Mouse (Mus musculus) limb, embryonic 12.5 days (tissue): ENCODE results near the gene Nol4l. TPM values are rescaled to one million over a fixed set of nuclear protein-coding genes. Genes with fewer than 3 reads are reported as not detected.

Experiments
- ATAC-seq: fragments of 200-750 bp; cut with Nextera tagmentation; 2 replicates; pipeline ENCODE4 v1.8.0; 2017; ENCODE audit warnings: low read depth, moderate TSS enrichment; ENCODE audit not compliant: insufficient number of reproducible peaks, insufficient read depth, low FRiP score, low TSS enrichment
- H3K27ac ChIP-seq: fragments of 300-500 bp; sonication (generic); 2 replicates; pipeline ENCODE4 v1.5.1; 2016; ENCODE audit warnings: mild to moderate bottlenecking, moderate library complexity
- H3K27me3 ChIP-seq: fragments of 300-500 bp; sonication (generic); 2 replicates; pipeline ENCODE4 v1.6.1; 2016; ENCODE audit warnings: mild to moderate bottlenecking, moderate library complexity
- H3K36me3 ChIP-seq: fragments of 300-500 bp; sonication (generic); 2 replicates; pipeline ENCODE4 v1.6.1; 2016; ENCODE audit warnings: mild to moderate bottlenecking, moderate library complexity
- H3K4me1 ChIP-seq: fragments of 300-500 bp; sonication (generic); replicated peaks from 2 replicates; pipeline ENCODE4 v1.6.1; 2016
- H3K4me2 ChIP-seq: fragments of 300-500 bp; sonication (generic); 2 replicates; pipeline ENCODE4 v1.6.1; 2016; ENCODE audit warnings: mild to moderate bottlenecking, moderate library complexity
- H3K4me3 ChIP-seq: fragments of 300-500 bp; sonication (generic); replicated peaks from 2 replicates; pipeline ENCODE4 v1.5.1; 2016; ENCODE audit warnings: mild to moderate bottlenecking
- H3K9ac ChIP-seq: fragments of 300-500 bp; sonication (generic); replicated peaks from 2 replicates; pipeline ENCODE4 v1.6.1; 2016; ENCODE audit warnings: mild to moderate bottlenecking, moderate library complexity
- H3K9me3 ChIP-seq: fragments of 300-500 bp; sonication (generic); 2 replicates; pipeline ENCODE4 v1.6.1; 2016; ENCODE audit warnings: mild to moderate bottlenecking, moderate library complexity
- WGBS: fragments of 180-500 bp; shearing (Covaris S2); methylation state at CpG from one replicate; pipeline ENCODE4 v1.1.7; 2016; 5-methylcytosine and 5-hydroxymethylcytosine counted together
- polyA plus RNA-seq: library from polyadenylated mRNA; unstranded; fragments of >200 nt; fragmentation: Nextera tagmentation; extraction: Ambion mirVana; gene quantifications from 2 replicates; pipeline ENCODE4 v1.2.1, GENCODE M21; 2016

Nol4l gene
- polyA plus RNA-seq, 1 experiment from 2014 or later: 12.5 TPM

- H3K4me3 ChIP-seq: no peak overlapping the region
- H3K4me1 ChIP-seq: peaks cover 16% of the 10 kb centered on the region
- no peak overlapping the region for H3K4me2 ChIP-seq
- peaks cover 27% of the 10 kb centered on the region for H3K27me3 ChIP-seq
- H3K9me3 ChIP-seq: peaks cover 4% of the 10 kb centered on the region; the same call in 1 of the 2 replicates
- no peaks in the 10 kb centered on the region for H3K36me3 ChIP-seq
- no peak for ATAC-seq
- no peak overlapping the region for H3K9ac ChIP-seq
- WGBS: 52% methylated on average over 8 of the region's 8 CpGs
- no peak overlapping the region for H3K27ac ChIP-seq
Observed at GRCm38 (mm10) chr2:153559613-153560152, 29.9 kb upstream of the Nol4l start.

- ATAC-seq: no peak
- Histone ChIP-seq H3K27ac (no peak overlapping the region), H3K9ac (no peak overlapping the region), H3K4me2 (no peak overlapping the region), H3K4me3 (no peak overlapping the region), H3K4me1 (peaks cover 16% of the 10 kb centered on the region), H3K36me3 (no peaks in the 10 kb centered on the region), H3K27me3 (peaks cover 27% of the 10 kb centered on the region), H3K9me3 (peaks cover 4% of the 10 kb centered on the region; the same call in 1 of the 2 replicates)
- 73% methylated on average over 6 of the region's 6 CpGs for WGBS
Observed at GRCm38 (mm10) chr2:153558464-153558863, 28.7 kb upstream of the Nol4l start.

GRCm38 (mm10) chr2:153557259-153557658, 27.5 kb upstream of the Nol4l start:
- 85% methylated on average over 4 of the region's 4 CpGs for WGBS
- peaks cover 16% of the 10 kb centered on the region for H3K4me1 ChIP-seq

GRCm38 (mm10) chr2:153556208-153556607, 26.4 kb upstream of the Nol4l start:
- no peaks in the 10 kb centered on the region for H3K36me3 ChIP-seq
- H3K27ac ChIP-seq: no peak overlapping the region
- peaks cover 10% of the 10 kb centered on the region for H3K4me1 ChIP-seq
- no peak overlapping the region for H3K4me2 ChIP-seq
- H3K9me3 ChIP-seq: peaks cover 4% of the 10 kb centered on the region; the same call in 1 of the 2 replicates
- no peak overlapping the region for H3K9ac ChIP-seq
- H3K27me3 ChIP-seq: peaks cover 21% of the 10 kb centered on the region
- H3K4me3 ChIP-seq: no peak overlapping the region
- 50% methylated on average over 9 of the region's 9 CpGs for WGBS
- ATAC-seq: no peak

More at GRCm38 (mm10) chr2:153557259-153557658, 27.5 kb upstream of the Nol4l start:
- Histone ChIP-seq H3K27me3 (peaks cover 27% of the 10 kb centered on the region), H3K4me3 (no peak overlapping the region), H3K9ac (no peak overlapping the region), H3K36me3 (no peaks in the 10 kb centered on the region), H3K27ac (no peak overlapping the region), H3K4me2 (no peak overlapping the region), H3K9me3 (peaks cover 4% of the 10 kb centered on the region; the same call in 1 of the 2 replicates)
- ATAC-seq: no peak

- Histone ChIP-seq H3K9ac (no peak overlapping the region), H3K36me3 (no peaks in the 10 kb centered on the region), H3K4me3 (no peak overlapping the region), H3K27ac (no peak overlapping the region), H3K4me1 (no peaks in the 10 kb centered on the region), H3K4me2 (no peak overlapping the region), H3K27me3 (peaks cover 8% of the 10 kb centered on the region), H3K9me3 (peaks cover 4% of the 10 kb centered on the region; the same call in 1 of the 2 replicates)
- ATAC-seq: no peak
- WGBS: 78% methylated on average over 7 of the region's 7 CpGs
Observed at GRCm38 (mm10) chr2:153554543-153554942, 24.8 kb upstream of the Nol4l start.

GRCm38 (mm10) chr2:153549486-153549885, 19.7 kb upstream of the Nol4l start:
- Histone ChIP-seq H3K27ac (no peak overlapping the region), H3K4me1 (peaks cover 25% of the 10 kb centered on the region), H3K4me2 (no peak overlapping the region), H3K36me3 (no peaks in the 10 kb centered on the region), H3K9ac (no peak overlapping the region), H3K4me3 (no peak overlapping the region), H3K27me3 (peaks cover 2% of the 10 kb centered on the region; the same call in 1 of the 2 replicates), H3K9me3 (no peaks in the 10 kb centered on the region)
- WGBS: 73% methylated on average over 8 of the region's 8 CpGs
- no peak for ATAC-seq

GRCm38 (mm10) chr2:153548221-153548923, 18.6 kb upstream of the Nol4l start:
- H3K9ac ChIP-seq: no peak overlapping the region
- H3K9me3 ChIP-seq: no peaks in the 10 kb centered on the region
- 27% methylated on average over 14 of the region's 14 CpGs for whole genome bisulfite sequencing
- no peak overlapping the region for H3K4me2 ChIP-seq
- H3K27ac ChIP-seq: no peak overlapping the region
- no peaks in the 10 kb centered on the region for H3K36me3 ChIP-seq
- no peak overlapping the region for H3K4me3 ChIP-seq
- H3K4me1 ChIP-seq: peaks cover 25% of the 10 kb centered on the region
- peaks cover 2% of the 10 kb centered on the region; the same call in 1 of the 2 replicates for H3K27me3 ChIP-seq
- ATAC-seq: no peak

- no peak overlapping the region for H3K4me2 ChIP-seq
Observed at GRCm38 (mm10) chr2:153547633-153548032, 17.9 kb upstream of the Nol4l start.

GRCm38 (mm10) chr2:153546972-153547371, 17.2 kb upstream of the Nol4l start:
- no peaks in the 10 kb centered on the region for H3K9me3 ChIP-seq
- no peak overlapping the region for H3K4me3 ChIP-seq
- H3K9ac ChIP-seq: no peak overlapping the region
- no peak for ATAC-seq
- H3K4me1 ChIP-seq: peaks cover 25% of the 10 kb centered on the region
- 50% methylated on average over 4 of the region's 4 CpGs for WGBS
- H3K27ac ChIP-seq: no peak overlapping the region
- H3K36me3 ChIP-seq: no peaks in the 10 kb centered on the region
- peaks cover 2% of the 10 kb centered on the region; the same call in 1 of the 2 replicates for H3K27me3 ChIP-seq
- H3K4me2 ChIP-seq: no peak overlapping the region

More at GRCm38 (mm10) chr2:153547633-153548032, 17.9 kb upstream of the Nol4l start:
- no peak for ATAC-seq
- Histone ChIP-seq H3K27me3 (peaks cover 2% of the 10 kb centered on the region; the same call in 1 of the 2 replicates), H3K27ac (no peak overlapping the region), H3K4me3 (no peak overlapping the region), H3K9ac (no peak overlapping the region), H3K4me1 (peaks cover 25% of the 10 kb centered on the region), H3K36me3 (no peaks in the 10 kb centered on the region), H3K9me3 (no peaks in the 10 kb centered on the region)
- WGBS: 87% methylated on average over 3 of the region's 3 CpGs

- ATAC-seq: no peak
- Histone ChIP-seq H3K4me3 (no peak overlapping the region), H3K27me3 (peaks cover 2% of the 10 kb centered on the region; the same call in 1 of the 2 replicates), H3K9ac (no peak overlapping the region), H3K27ac (no peak overlapping the region), H3K4me2 (no peak overlapping the region), H3K36me3 (no peaks in the 10 kb centered on the region), H3K9me3 (no peaks in the 10 kb centered on the region), H3K4me1 (peaks cover 25% of the 10 kb centered on the region)
- WGBS: 32% methylated on average over 5 of the region's 5 CpGs
Observed at GRCm38 (mm10) chr2:153546471-153546870, 16.7 kb upstream of the Nol4l start.

- ATAC-seq: no peak
- H3K4me2 ChIP-seq: no peak overlapping the region
- WGBS: 66% methylated on average over 4 of the region's 4 CpGs
- H3K9ac ChIP-seq: no peak overlapping the region
- H3K4me3 ChIP-seq: no peak overlapping the region
- no peak overlapping the region for H3K27ac ChIP-seq
- no peaks in the 10 kb centered on the region for H3K36me3 ChIP-seq
- H3K4me1 ChIP-seq: peaks cover 30% of the 10 kb centered on the region
- H3K9me3 ChIP-seq: no peaks in the 10 kb centered on the region
- H3K27me3 ChIP-seq: peaks cover 2% of the 10 kb centered on the region; the same call in 1 of the 2 replicates
Observed at GRCm38 (mm10) chr2:153544771-153545170, 15.0 kb upstream of the Nol4l start.
